Mouse (Mus musculus): ENCODE results near the gene Egr4.

DNA sequence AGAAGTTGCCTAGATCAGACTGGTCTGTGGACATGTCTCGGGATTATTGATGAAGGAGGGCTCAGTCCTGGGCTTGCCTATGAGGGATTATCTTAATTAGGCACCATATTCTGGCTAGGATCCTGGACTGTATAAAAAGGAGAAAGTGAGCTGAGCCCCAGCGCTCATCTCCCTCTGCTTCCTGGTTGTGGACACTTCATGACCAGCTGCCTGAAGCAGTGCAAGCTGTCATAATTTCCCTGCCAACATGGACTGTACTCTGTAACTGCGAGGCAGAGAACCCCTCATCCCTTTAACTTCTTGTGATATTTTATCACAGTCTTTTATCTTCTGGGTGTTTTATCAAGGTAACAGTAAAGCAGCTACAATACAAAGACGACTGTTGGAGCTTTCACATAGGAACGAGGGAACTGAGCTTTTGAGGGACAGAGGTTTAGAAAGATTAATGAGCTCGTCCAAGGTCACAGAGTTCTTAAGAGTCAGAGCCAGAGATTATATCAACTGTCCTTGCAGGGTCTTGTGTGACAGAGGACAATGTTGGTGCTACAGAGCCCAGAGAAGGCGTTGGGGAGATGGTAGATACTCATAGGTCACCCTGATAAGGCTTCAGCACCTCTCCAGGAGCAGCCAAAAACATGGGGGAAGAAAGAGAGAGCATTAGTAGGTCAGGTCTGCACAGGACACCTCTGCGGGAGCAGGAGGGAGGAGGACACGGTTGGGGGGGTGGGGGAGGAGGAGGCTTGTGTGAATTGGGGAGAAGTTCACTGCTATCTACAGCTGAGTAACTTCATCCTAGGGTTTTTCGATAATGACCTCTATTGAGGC, 30.2 kb upstream of the Egr4 start:
- no peak for TF ChIP-seq CTCF (IDR thresholded peaks at IDR 0.05; ENCODE audit: extremely low read depth, insufficient read length, insufficient replicate concordance, low read depth, low read length)
- TF ChIP-seq POLR2A (IDR thresholded peaks at IDR 0.05; ENCODE audit: low read depth, low read length) = no peak
